Mouse (Mus musculus) right cerebral cortex, postnatal 10 days (tissue): ENCODE measurements at regions not wholly inside any gene's neighbourhood (a gene's known extent, or its start where the extent isn't known, plus 50 kb on each side); places are given as distances from the start of the nearest gene placed in this dataset.

Source experiments
- DNase-seq, 2 experiments: peaks; one replicate each; pipeline ENCODE4 v3.0.0; 2021; ENCODE audit warnings: low spot score in 2 of 2

- DNase-seq: no peak
Measured at GRCm38 (mm10) chr5:39847187-39847586, 91.9 kb upstream of the Hs3st1 start.

GRCm38 (mm10) chr5:39841186-39841585, 85.9 kb upstream of the Hs3st1 start:
- no peak for DNase-seq

GRCm38 (mm10) chr5:39840576-39840975, 85.3 kb upstream of the Hs3st1 start:
- DNase-seq: no peak

- DNase-seq: no peak
Measured at GRCm38 (mm10) chr5:39832565-39832964, 77.3 kb upstream of the Hs3st1 start.

- DNase-seq: no peak
Measured at GRCm38 (mm10) chr5:39824680-39825079, 69.4 kb upstream of the Hs3st1 start.

GRCm38 (mm10) chr5:39806643-39807042, 51.4 kb upstream of the Hs3st1 start:
- no peak for DNase-seq
